Mouse (Mus musculus) embryonic fibroblast, embryonic 13.5 days (primary cell): ENCODE measurements around the gene Gpcpd1.

ENCODE experiments used
- CTCF ChIP-seq: IDR thresholded peaks from 2 replicates; pipeline ENCODE4 v1.5.1; 2011; ENCODE audit warnings: mild to moderate bottlenecking, control low read depth, low read length, moderate library complexity, borderline replicate concordance; ENCODE audit not compliant: insufficient read depth
- POLR2A ChIP-seq: IDR thresholded peaks from 2 replicates; pipeline ENCODE4 v1.6.1; 2011; ENCODE audit warnings: low read depth, mild to moderate bottlenecking, control low read depth, low read length, moderate library complexity

- TF ChIP-seq CTCF (no peak), POLR2A (no peak)
Measured at GRCm38 (mm10) chr2:132583126-132583525, 4.4 kb downstream of the Gpcpd1 start.
